8 mouse cellular contexts compared by ENCODE assay signal in the genomic region with DNA sequence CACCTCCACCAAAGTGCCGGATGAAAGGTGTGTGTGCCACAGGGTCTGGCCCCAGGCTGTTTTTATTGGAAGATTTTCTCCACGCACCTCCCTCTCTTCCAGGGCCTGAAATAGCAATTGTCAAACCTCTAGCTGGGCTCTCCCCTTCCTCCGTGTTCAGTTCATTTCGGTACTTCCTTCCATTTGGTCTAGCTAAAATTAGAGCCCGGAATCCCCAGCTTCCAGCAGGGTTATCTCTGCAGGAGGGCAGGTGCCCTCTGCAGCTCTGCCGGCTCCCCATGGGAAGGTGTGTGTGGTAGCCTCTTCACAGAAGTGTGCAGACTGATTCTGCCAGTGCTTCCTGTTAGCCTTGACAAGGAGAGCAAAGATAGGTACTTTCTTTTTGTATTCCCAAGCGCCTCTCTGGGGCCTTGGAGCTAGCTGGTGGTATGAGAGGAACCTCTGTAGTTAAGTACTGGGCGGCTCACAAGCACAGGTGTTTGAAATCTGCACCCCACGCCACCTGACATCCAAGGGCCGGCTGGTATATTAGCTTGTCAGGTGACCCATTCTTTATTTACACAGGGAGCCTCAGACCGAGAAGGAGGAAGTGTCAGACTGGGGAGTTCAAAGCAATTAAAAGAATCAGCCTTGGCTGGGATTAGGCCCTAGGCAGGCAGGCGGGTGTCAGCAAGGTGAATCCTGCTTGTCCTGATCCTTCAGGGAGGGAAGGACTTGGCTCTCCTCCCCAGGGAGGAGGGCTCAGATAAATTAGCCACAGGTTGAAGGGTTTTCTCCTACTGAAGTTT.
DNase-seq lines count a peak whose midpoint lies in the region; ATAC-seq and TF ChIP-seq lines count a peak whose summit lies in the region.

No protein-coding gene starts in this region.

- H3K4me2 ChIP-seq in forebrain, embryonic 14.5 days (ENCODE audit: low read length), result peak overlapping the region; percentile 90
- peak overlapping the region; percentile 100 for H3K4me2 ChIP-seq in limb, embryonic 11.5 days (ENCODE audit: low read depth, severe bottlenecking)

- no peaks in the 10 kb centered on the region for H3K27me3 ChIP-seq in C2C12 (ENCODE audit: control insufficient read depth, insufficient read depth, insufficient read length)
- H3K27me3 ChIP-seq in forebrain, embryonic 14.5 days (replicated peaks; ENCODE audit: control insufficient read depth, insufficient read depth, low read length), result no peaks in the 10 kb centered on the region
- H3K27me3 ChIP-seq in limb, embryonic 11.5 days (ENCODE audit: control insufficient read depth, insufficient read depth, low read length), result no peaks in the 10 kb centered on the region; the same call in 1 of the 2 replicates

- peak; percentile 11 for DNase-seq in embryo, embryonic 10.5 days (ENCODE audit: low spot score)
- DNase-seq in embryo, embryonic 10 days (ENCODE audit: low spot score), result no peak
- DNase-seq in forebrain, embryonic 14.5 days (ENCODE audit: low spot score), result no peak
- no peak for DNase-seq in limb, embryonic 11.5 days (ENCODE audit: low spot score)
- peak; percentile 53 for DNase-seq in naive thymus-derived CD4-positive, alpha-beta T cell, adult 2 months (ENCODE audit: low read depth)
- no peak for DNase-seq in adrenal gland, postnatal 4 days (ENCODE audit: low spot score in 2 of 2)
- no peak for DNase-seq in gastrocnemius, postnatal 25 days

- peak overlapping the region; percentile 97 for H3K9ac ChIP-seq in forebrain, embryonic 14.5 days (ENCODE audit: low read length)
- H3K9ac ChIP-seq in limb, embryonic 11.5 days (ENCODE audit: low read length), result no peak overlapping the region

- no peak for TF ChIP-seq CTCF in C2C12 (IDR thresholded peaks at IDR 0.05; ENCODE audit: control insufficient read depth, insufficient read depth, insufficient read length)

- H3K36me3 ChIP-seq in C2C12 (ENCODE audit: control insufficient read depth, insufficient read depth), result no peaks in the 10 kb centered on the region
- no peaks in the 10 kb centered on the region for H3K36me3 ChIP-seq in forebrain, embryonic 14.5 days (ENCODE audit: control insufficient read depth, insufficient read depth, low read length)
- no peaks in the 10 kb centered on the region for H3K36me3 ChIP-seq in limb, embryonic 11.5 days (ENCODE audit: control insufficient read depth, insufficient read depth, low read length)

- no peaks in the 10 kb centered on the region for H3K9me3 ChIP-seq in forebrain, embryonic 14.5 days (replicated peaks; ENCODE audit: control insufficient read depth, low read length)
- H3K9me3 ChIP-seq in limb, embryonic 11.5 days (ENCODE audit: control insufficient read depth, low read length), result no peaks in the 10 kb centered on the region

- WGBS in forebrain, embryonic 14.5 days, result 12% methylated on average over 12 of the region's 12 CpGs
- WGBS in limb, embryonic 11.5 days, result 10% methylated on average over 12 of the region's 12 CpGs

- no peak for ATAC-seq in forebrain, embryonic 14.5 days
- ATAC-seq in limb, embryonic 11.5 days (ENCODE audit: insufficient number of reproducible peaks, low FRiP score, low TSS enrichment, low read depth), result no peak

- peak overlapping the region; percentile 100 for H3K27ac ChIP-seq in forebrain, embryonic 14.5 days (ENCODE audit: low read depth, low read length)
- no peak overlapping the region for H3K27ac ChIP-seq in limb, embryonic 11.5 days (replicated peaks; ENCODE audit: low read depth, low read length)

- peaks cover 62% of the 10 kb centered on the region for H3K79me2 ChIP-seq in C2C12 (ENCODE audit: control insufficient read depth, insufficient read depth)

- peak overlapping the region; percentile 38 for H3ac ChIP-seq in C2C12 (ENCODE audit: control insufficient read depth, insufficient read length, low read depth)

- peaks cover 59% of the 10 kb centered on the region for H3K4me1 ChIP-seq in forebrain, embryonic 14.5 days (ENCODE audit: control insufficient read depth, insufficient read depth, low read length)
- peaks cover 80% of the 10 kb centered on the region for H3K4me1 ChIP-seq in limb, embryonic 11.5 days (ENCODE audit: control insufficient read depth, insufficient read depth, low read length)

- no peak overlapping the region for H3K4me3 ChIP-seq in C2C12 (ENCODE audit: insufficient read depth, poor library complexity, severe bottlenecking)
- H3K4me3 ChIP-seq in forebrain, embryonic 14.5 days (ENCODE audit: low read depth, low read length), result peak overlapping the region; percentile 95
- H3K4me3 ChIP-seq in limb, embryonic 11.5 days (ENCODE audit: low read depth, low read length), result no peak overlapping the region; the same call in 1 of the 2 replicates

- peaks cover 13% of the 10 kb centered on the region for H3K79me3 ChIP-seq in C2C12 (ENCODE audit: low read depth)

TF ChIP-seq in C2C12, 6 proteins besides CTCF, POLR2A, EP300 and RAD21:
- TF ChIP-seq FOSL1 (IDR thresholded peaks at IDR 0.05; ENCODE audit: insufficient read depth, low read length, poor library complexity, severe bottlenecking) (no peak), CEBPB (IDR thresholded peaks at IDR 0.05; ENCODE audit: low read depth) (no peak), USF1 (IDR thresholded peaks at IDR 0.05; ENCODE audit: low read depth) (no peak), MYOD1 (IDR thresholded peaks at IDR 0.05; ENCODE audit: control insufficient read depth, insufficient read length, low read depth) (no peak), MYOG (IDR thresholded peaks at IDR 0.05; ENCODE audit: control insufficient read depth, extremely low read depth, insufficient read length) (no peak), MAX (IDR thresholded peaks at IDR 0.05) (no peak)

Comparison
In these comparisons a context has a peak if more than half of its experiments do, and no peak if none do; other contexts are left out.
1. DNase-seq: peak in embryo, embryonic 10.5 days (single experiment) and naive thymus-derived CD4-positive, alpha-beta T cell, adult 2 months (single experiment); none in embryo, embryonic 10 days (single experiment), forebrain, embryonic 14.5 days (single experiment), limb, embryonic 11.5 days (single experiment), adrenal gland, postnatal 4 days (0 of 2) and gastrocnemius, postnatal 25 days (single experiment).